Mouse (Mus musculus) cerebellum, adult 11-12 months (tissue): Measurements from ENCODE around the gene Mfap4.

Source experiments
- DNase-seq: peaks from one replicate; pipeline ENCODE4 v3.0.0; 2022

Gene Mfap4

GRCm38 (mm10) chr11:61519484-61520107 lies 34.4 kb downstream of the Mfap4 start:
- DNase-seq = no peak

- DNase-seq = peak; percentile 88
Measured at GRCm38 (mm10) chr11:61526872-61527271, 41.6 kb downstream of the Mfap4 start.

- peak; percentile 94 for DNase-seq
Measured at GRCm38 (mm10) chr11:61529268-61529713, 44.1 kb downstream of the Mfap4 start.

GRCm38 (mm10) chr11:61532820-61533219 lies 47.6 kb downstream of the Mfap4 start:
- no peak for DNase-seq

- no peak for DNase-seq
Measured at GRCm38 (mm10) chr11:61533571-61533970, 48.3 kb downstream of the Mfap4 start.

GRCm38 (mm10) chr11:61535530-61535929 lies 50.3 kb downstream of the Mfap4 start:
- no peak for DNase-seq

- DNase-seq = no peak
Measured at GRCm38 (mm10) chr11:61536952-61537351, 51.7 kb downstream of the Mfap4 start.

GRCm38 (mm10) chr11:61537362-61537761 lies 52.1 kb downstream of the Mfap4 start:
- DNase-seq = no peak
